Mouse (Mus musculus) spleen, adult 2 months (tissue): Measurements from ENCODE around the gene Commd2.

Source experiments
- CTCF ChIP-seq: fragments of 200-500 bp; IDR thresholded peaks from 2 replicates; pipeline ENCODE4 v1.5.1; 2011; ENCODE audit warnings: mild to moderate bottlenecking, inconsistent platforms; ENCODE audit not compliant: insufficient read depth, insufficient read length, insufficient replicate concordance; ENCODE audit errors: extremely low read depth
- POLR2A ChIP-seq: fragments of 200-500 bp; IDR thresholded peaks from 2 replicates; pipeline ENCODE4 v1.6.1; 2011; ENCODE audit warnings: low read depth, low read length, inconsistent platforms

DNA sequence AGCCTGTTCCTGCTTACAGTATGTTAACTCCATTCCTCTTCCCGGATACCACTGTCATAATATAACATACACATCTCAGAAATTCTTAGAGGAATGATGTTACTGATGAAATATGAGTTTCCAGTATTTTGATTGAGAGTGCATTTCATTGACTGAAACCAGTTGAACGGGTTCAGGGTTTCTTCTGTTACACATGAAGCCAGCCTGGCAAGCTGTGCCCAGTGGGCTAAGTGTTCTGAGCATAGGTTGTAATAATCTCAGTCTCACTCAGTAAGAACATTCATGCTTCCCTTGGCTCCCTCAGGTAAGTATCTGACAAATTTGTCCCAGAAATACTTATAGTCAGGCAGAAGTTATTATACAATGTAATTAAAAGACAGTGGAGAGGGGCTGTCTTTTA, 22.6 kb upstream of the Commd2 start:
- TF ChIP-seq CTCF, result no peak
- TF ChIP-seq POLR2A, result no peak
